Mouse (Mus musculus) adrenal gland, adult 18-20 months (tissue): ENCODE measurements around the gene Pwwp2a. TPM values are rescaled to one million over a fixed set of nuclear protein-coding genes. Genes with fewer than 3 reads are reported as not detected.

Experiments used
- DNase-seq, 2 experiments: peaks; one replicate each; pipeline ENCODE4 v3.0.0; 2021 to 2022; ENCODE audit warnings: low spot score in 2 of 2
- long read RNA-seq, 2 experiments: library from polyadenylated mRNA; stranded (forward); transcript quantifications; one replicate each; pipeline ENCODE4 v2.0.0; 2021
- total RNA-seq, 2 experiments: library from RNA; stranded (reverse); gene quantifications; 1 replicate in 1 of 2; 2 replicates in 1 of 2; pipeline ENCODE4 v1.2.3; 2021

Gene Pwwp2a
- total RNA-seq: 10 to 100 TPM; 26.6 to 27.1 TPM
- long read RNA-seq, experiment 1, partial matches to known transcripts: 0 of 16 reads
- long read RNA-seq, experiment 1, other reads (novel, unspliced or antisense): 10 of 16 reads
- long read RNA-seq, experiment 2, transcript Pwwp2a-201 (2 exons, 3,277 nt): major isoform, 5 of 32 reads
- long read RNA-seq, experiment 2, partial matches to known transcripts: 3 of 32 reads
- long read RNA-seq, experiment 2, other reads (novel, unspliced or antisense): 23 of 32 reads

- DNase-seq: peak; percentile 99
Observed at GRCm38 (mm10) chr11:43681472-43682414, at the start of gene Pwwp2a. Gene Pwwp2a (plus strand): TSS chr11:43681998.

GRCm38 (mm10) chr11:43632566-43632965, 49.2 kb upstream of the Pwwp2a start:
- DNase-seq: no peak

- DNase-seq: no peak
Observed at GRCm38 (mm10) chr11:43633165-43633564, 48.6 kb upstream of the Pwwp2a start.

GRCm38 (mm10) chr11:43633658-43634401, 48.0 kb upstream of the Pwwp2a start:
- peak; percentile 27 to 56 for DNase-seq

GRCm38 (mm10) chr11:43636761-43637160, 45.0 kb upstream of the Pwwp2a start:
- no peak for DNase-seq

- no peak for DNase-seq
Observed at GRCm38 (mm10) chr11:43638486-43638885, 43.3 kb upstream of the Pwwp2a start.

GRCm38 (mm10) chr11:43643180-43643591, 38.6 kb upstream of the Pwwp2a start:
- DNase-seq: peak; percentile 81 to 86

GRCm38 (mm10) chr11:43645286-43645685, 36.5 kb upstream of the Pwwp2a start:
- no peak for DNase-seq

- no peak for DNase-seq
Observed at GRCm38 (mm10) chr11:43653051-43653475, 28.7 kb upstream of the Pwwp2a start.

- no peak for DNase-seq
Observed at GRCm38 (mm10) chr11:43656464-43656863, 25.3 kb upstream of the Pwwp2a start.

- no peak for DNase-seq
Observed at GRCm38 (mm10) chr11:43658010-43658409, 23.8 kb upstream of the Pwwp2a start.

GRCm38 (mm10) chr11:43667038-43667745, 14.6 kb upstream of the Pwwp2a start:
- DNase-seq: peak in 1 of 2 experiments; percentile 48

- DNase-seq: peak; percentile 65 to 67
Observed at GRCm38 (mm10) chr11:43682415-43683217, 818 bp downstream of the Pwwp2a start.

GRCm38 (mm10) chr11:43688850-43689249, 7.1 kb downstream of the Pwwp2a start:
- no peak for DNase-seq

- DNase-seq: no peak
Observed at GRCm38 (mm10) chr11:43696623-43697022, 14.8 kb downstream of the Pwwp2a start.

GRCm38 (mm10) chr11:43698621-43699020, 16.8 kb downstream of the Pwwp2a start:
- DNase-seq: no peak

- DNase-seq: no peak
Observed at GRCm38 (mm10) chr11:43700291-43700690, 18.5 kb downstream of the Pwwp2a start.

- no peak for DNase-seq
Observed at GRCm38 (mm10) chr11:43703552-43703951, 21.8 kb downstream of the Pwwp2a start.

- DNase-seq: no peak
Observed at GRCm38 (mm10) chr11:43705751-43706150, 24.0 kb downstream of the Pwwp2a start.

GRCm38 (mm10) chr11:43708409-43708808, 26.6 kb downstream of the Pwwp2a start:
- no peak for DNase-seq
